Mouse (Mus musculus) kidney, postnatal 0 days (tissue): Measurements from ENCODE around the gene Btn1a1. TPM values are rescaled to one million over a fixed set of nuclear protein-coding genes. Genes with fewer than 3 reads are reported as not detected.

ENCODE experiments used
- ATAC-seq: fragments of 200-750 bp; cut with Nextera tagmentation; replicated peaks from 2 replicates; pipeline ENCODE4 v1.8.0; 2017; ENCODE audit warnings: low read depth, moderate number of reproducible peaks, moderate TSS enrichment, moderate library complexity; ENCODE audit not compliant: low FRiP score
- DNase-seq: peaks from one replicate; pipeline ENCODE4 v3.0.0-alpha.2; 2016; ENCODE audit warnings: low spot score
- H3K27ac ChIP-seq: fragments of 300-500 bp; sonication (generic); 2 replicates; pipeline ENCODE4 v1.5.1; 2014; ENCODE audit warnings: mild to moderate bottlenecking
- H3K27me3 ChIP-seq: fragments of 300-500 bp; sonication (generic); 2 replicates; pipeline ENCODE4 v1.6.1; 2014; ENCODE audit warnings: low read length, mixed read lengths; ENCODE audit not compliant: insufficient read depth
- H3K36me3 ChIP-seq: fragments of 300-500 bp; sonication (generic); 2 replicates; pipeline ENCODE4 v1.6.1; 2014; ENCODE audit warnings: low read length, mixed read lengths; ENCODE audit not compliant: insufficient read depth
- H3K4me1 ChIP-seq: fragments of 300-500 bp; sonication (generic); replicated peaks from 2 replicates; pipeline ENCODE4 v1.6.1; 2014; ENCODE audit warnings: antibody characterized with exemption, low read length, mixed read lengths; ENCODE audit not compliant: insufficient read depth
- H3K4me2 ChIP-seq: fragments of 300-500 bp; sonication (generic); 2 replicates; pipeline ENCODE4 v1.6.1; 2014; ENCODE audit warnings: mild to moderate bottlenecking, low read length, moderate library complexity, mixed read lengths
- H3K4me3 ChIP-seq: fragments of 300-500 bp; sonication (generic); replicated peaks from 2 replicates; pipeline ENCODE4 v1.5.1; 2014; ENCODE audit warnings: low read depth, low read length
- H3K9ac ChIP-seq: fragments of 300-500 bp; sonication (generic); 2 replicates; pipeline ENCODE4 v1.6.1; 2014; ENCODE audit warnings: low read depth, low read length
- H3K9me3 ChIP-seq: fragments of 300-500 bp; sonication (generic); replicated peaks from 2 replicates; pipeline ENCODE4 v1.6.1; 2016; ENCODE audit warnings: low read length, inconsistent platforms, mixed read lengths
- CTCF ChIP-seq: IDR thresholded peaks from 2 replicates; pipeline ENCODE4 v1.5.1; 2016; ENCODE audit warnings: antibody characterized with exemption, low read depth, mild to moderate bottlenecking, moderate library complexity
- WGBS: fragments of 180-500 bp; shearing (Covaris S2); extraction: QIAGEN DNeasy Blood & Tissue Kit; methylation state at CpG from one replicate; pipeline ENCODE4 v1.1.7; 2014; 5-methylcytosine and 5-hydroxymethylcytosine counted together
- polyA plus RNA-seq: library from polyadenylated mRNA; unstranded; fragments of >200 nt; fragmentation: Nextera tagmentation; extraction: Ambion mirVana; gene quantifications from 2 replicates; pipeline ENCODE4 v1.2.1, GENCODE M21; 2015

Gene Btn1a1
- polyA plus RNA-seq, 1 experiment from 2014 or later = not detected

- DNase-seq = no peak
- TF ChIP-seq CTCF = no peak
- Histone ChIP-seq H3K27me3 (no peaks in the 10 kb centered on the region), H3K9ac (no peak overlapping the region), H3K27ac (no peak overlapping the region), H3K36me3 (no peaks in the 10 kb centered on the region), H3K4me2 (no peak overlapping the region), H3K9me3 (no peaks in the 10 kb centered on the region), H3K4me1 (0 out of 2 replicates have a peak, but pooled peaks cover 7% of the 10 kb centered on the region), H3K4me3 (no peak overlapping the region)
- no peak for ATAC-seq
- 78% methylated on average over 1 of the region's 1 CpGs for WGBS
Measured at GRCm38 (mm10) chr13:23490863-23491262, 25.2 kb upstream of the Btn1a1 start.

- no peaks in the 10 kb centered on the region for H3K36me3 ChIP-seq
- no peak for TF ChIP-seq CTCF
- WGBS = 4% methylated on average over 13 of the region's 14 CpGs
- H3K9me3 ChIP-seq = no peaks in the 10 kb centered on the region
- peak within 1 kb of the TSS; percentile 28; the same call in 1 of the 2 replicates for H3K4me3 ChIP-seq
- H3K4me2 ChIP-seq = peak within 1 kb of the TSS; percentile 62
- no peaks in the 10 kb centered on the region for H3K27me3 ChIP-seq
- H3K27ac ChIP-seq = no peak within 1 kb of the TSS
- ATAC-seq = peak; percentile 97
- H3K9ac ChIP-seq = no peak within 1 kb of the TSS
- DNase-seq = peak; percentile 98
- H3K4me1 ChIP-seq = 0 out of 2 replicates have a peak, but pooled peaks cover 7% of the 10 kb centered on the region
Measured at GRCm38 (mm10) chr13:23488400-23489322, 23.0 kb upstream of the Btn1a1 start, which contains the start of gene Btn2a2. Gene Btn2a2 (minus strand): TSS chr13:23488857.

GRCm38 (mm10) chr13:23485271-23485670 is 19.6 kb upstream of the Btn1a1 start:
- 0 out of 2 replicates have a peak, but pooled peaks cover 7% of the 10 kb centered on the region for H3K4me1 ChIP-seq
- H3K9me3 ChIP-seq = no peaks in the 10 kb centered on the region
- no peak for DNase-seq
- ATAC-seq = no peak
- H3K9ac ChIP-seq = no peak overlapping the region
- 35% methylated on average over 5 of the region's 5 CpGs for WGBS
- no peak overlapping the region for H3K4me2 ChIP-seq
- H3K27ac ChIP-seq = no peak overlapping the region
- H3K27me3 ChIP-seq = no peaks in the 10 kb centered on the region
- no peak for TF ChIP-seq CTCF
- H3K4me3 ChIP-seq = no peak overlapping the region
- no peaks in the 10 kb centered on the region for H3K36me3 ChIP-seq

- ATAC-seq (no peak), DNase-seq (no peak)
- 0 out of 2 replicates have a peak, but pooled peaks cover 4% of the 10 kb centered on the region for H3K4me1 ChIP-seq
- 84% methylated on average over 2 of the region's 2 CpGs for WGBS
- H3K9me3 ChIP-seq = no peaks in the 10 kb centered on the region
- H3K27ac ChIP-seq = no peak overlapping the region
- no peaks in the 10 kb centered on the region for H3K27me3 ChIP-seq
- no peak overlapping the region for H3K4me3 ChIP-seq
- TF ChIP-seq CTCF = no peak
- no peak overlapping the region for H3K4me2 ChIP-seq
- H3K9ac ChIP-seq = no peak overlapping the region
- no peaks in the 10 kb centered on the region for H3K36me3 ChIP-seq
Measured at GRCm38 (mm10) chr13:23483153-23483552, 17.5 kb upstream of the Btn1a1 start.

GRCm38 (mm10) chr13:23475658-23476057 is 10.0 kb upstream of the Btn1a1 start:
- ATAC-seq = no peak
- Histone ChIP-seq H3K9ac (no peak overlapping the region), H3K27me3 (no peaks in the 10 kb centered on the region), H3K4me1 (no peaks in the 10 kb centered on the region), H3K4me2 (no peak overlapping the region), H3K9me3 (no peaks in the 10 kb centered on the region), H3K27ac (no peak overlapping the region), H3K4me3 (no peak overlapping the region), H3K36me3 (no peaks in the 10 kb centered on the region)
- 5% methylated on average over 2 of the region's 2 CpGs for WGBS
- DNase-seq = peak; percentile 33
- no peak for TF ChIP-seq CTCF

- peak; percentile 86; the same call in 1 of the 2 replicates for ATAC-seq
- WGBS = 4% methylated on average over 9 of the region's 9 CpGs
Measured at GRCm38 (mm10) chr13:23466911-23467310, 1.2 kb upstream of the Btn1a1 start.

More at GRCm38 (mm10) chr13:23466911-23467310, 1.2 kb upstream of the Btn1a1 start:
- H3K4me3 ChIP-seq = no peak overlapping the region
- no peak for TF ChIP-seq CTCF
- H3K4me1 ChIP-seq = peaks cover 11% of the 10 kb centered on the region
- no peak overlapping the region for H3K4me2 ChIP-seq
- H3K9me3 ChIP-seq = no peaks in the 10 kb centered on the region
- H3K36me3 ChIP-seq = no peaks in the 10 kb centered on the region
- peak; percentile 61 for DNase-seq
- no peaks in the 10 kb centered on the region for H3K27me3 ChIP-seq
- no peak overlapping the region for H3K27ac ChIP-seq
- H3K9ac ChIP-seq = no peak overlapping the region
